Mouse (Mus musculus): ENCODE data around the gene Ergic3.

Gene Ergic3

DNA sequence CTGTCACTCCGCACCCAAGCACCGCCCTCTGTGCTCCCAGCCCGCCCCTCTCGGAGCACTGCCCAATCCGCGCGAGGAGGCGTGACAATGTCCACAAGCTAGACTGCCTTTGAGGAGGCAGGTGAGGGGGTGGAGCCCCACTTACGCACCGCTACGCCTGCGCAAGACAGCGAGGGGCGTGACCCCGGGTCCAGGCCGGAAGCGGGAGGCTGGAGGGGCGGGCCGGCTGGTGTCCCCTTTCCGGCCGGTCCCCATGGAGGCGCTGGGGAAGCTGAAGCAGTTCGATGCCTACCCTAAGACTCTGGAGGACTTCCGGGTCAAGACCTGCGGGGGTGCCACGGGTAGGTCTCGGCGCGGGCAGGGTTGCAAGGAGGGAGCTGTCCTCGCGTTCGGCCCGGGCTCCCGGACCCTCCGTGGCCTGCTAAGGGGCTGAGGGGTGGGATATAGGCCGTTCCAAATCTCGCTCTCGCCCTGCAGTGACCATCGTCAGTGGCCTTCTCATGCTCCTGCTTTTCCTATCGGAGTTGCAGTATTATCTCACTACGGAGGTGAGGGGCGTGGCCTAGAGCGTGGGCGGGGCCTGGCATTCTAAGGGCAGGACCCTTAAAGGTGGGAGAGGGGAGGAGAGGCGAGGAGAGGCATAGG is at the start of gene Ergic3, which contains the start of gene 6430550D23Rik:
TSS of gene Ergic3 (plus strand) at position 158 of the 645 bp plus-strand sequence.
TSS of gene 6430550D23Rik (minus strand) at position 90 of the 645 bp plus-strand sequence.
- peak; percentile 99 for DNase-seq (ENCODE audit: low read depth, low spot score)

DNA sequence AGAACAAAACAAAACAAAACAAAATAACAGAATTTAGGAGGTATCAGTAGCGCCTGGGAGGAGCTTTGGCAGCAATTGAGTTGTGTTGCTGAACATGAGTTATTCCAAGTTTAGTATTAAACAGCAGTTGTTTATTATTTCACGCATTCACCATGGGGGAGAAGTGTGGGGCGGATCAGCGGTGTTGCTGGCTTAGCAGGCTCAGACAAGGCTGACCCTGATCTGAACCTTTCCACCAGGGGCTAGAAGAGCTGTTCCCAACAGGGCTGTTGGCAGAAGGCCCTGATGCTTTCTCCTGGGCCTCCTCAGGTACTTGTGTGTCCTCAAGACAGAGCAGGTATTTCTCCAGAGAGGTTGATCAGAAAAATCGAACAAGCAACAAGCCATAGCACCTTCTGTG is 47.9 kb upstream of the Ergic3 start:
- DNase-seq (ENCODE audit: low read depth, low spot score) = no peak

DNA sequence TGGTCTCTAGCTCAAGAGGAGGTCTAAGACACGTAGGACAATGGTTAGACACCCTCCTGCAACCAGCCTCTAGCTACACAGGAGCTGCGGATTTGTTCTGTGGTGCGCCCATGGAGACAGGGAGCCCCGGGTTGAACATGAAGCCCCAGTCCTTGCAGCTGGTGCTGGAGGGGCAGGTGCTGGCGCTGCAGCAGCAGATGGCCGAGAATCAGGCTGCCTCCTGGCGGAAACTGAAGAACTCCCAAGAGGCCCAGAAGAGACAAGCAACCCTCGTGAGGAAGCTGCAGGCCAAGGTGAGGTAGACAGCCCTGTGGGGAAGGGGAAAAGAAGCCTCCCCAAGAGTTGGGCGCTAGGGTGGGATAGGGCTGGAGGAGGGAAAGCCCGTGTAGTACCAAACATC is 46.0 kb upstream of the Ergic3 start:
- DNase-seq (ENCODE audit: low read depth, low spot score) = no peak

- peak; percentile 71 for DNase-seq (ENCODE audit: low read depth, low spot score)
These were observed 44.9 kb upstream of the Ergic3 start for GRCm38 (mm10) chr2:155962991-155963390.

GRCm38 (mm10) chr2:155973348-155973747 is 34.5 kb upstream of the Ergic3 start:
- no peak for DNase-seq (ENCODE audit: low read depth, low spot score)

DNA sequence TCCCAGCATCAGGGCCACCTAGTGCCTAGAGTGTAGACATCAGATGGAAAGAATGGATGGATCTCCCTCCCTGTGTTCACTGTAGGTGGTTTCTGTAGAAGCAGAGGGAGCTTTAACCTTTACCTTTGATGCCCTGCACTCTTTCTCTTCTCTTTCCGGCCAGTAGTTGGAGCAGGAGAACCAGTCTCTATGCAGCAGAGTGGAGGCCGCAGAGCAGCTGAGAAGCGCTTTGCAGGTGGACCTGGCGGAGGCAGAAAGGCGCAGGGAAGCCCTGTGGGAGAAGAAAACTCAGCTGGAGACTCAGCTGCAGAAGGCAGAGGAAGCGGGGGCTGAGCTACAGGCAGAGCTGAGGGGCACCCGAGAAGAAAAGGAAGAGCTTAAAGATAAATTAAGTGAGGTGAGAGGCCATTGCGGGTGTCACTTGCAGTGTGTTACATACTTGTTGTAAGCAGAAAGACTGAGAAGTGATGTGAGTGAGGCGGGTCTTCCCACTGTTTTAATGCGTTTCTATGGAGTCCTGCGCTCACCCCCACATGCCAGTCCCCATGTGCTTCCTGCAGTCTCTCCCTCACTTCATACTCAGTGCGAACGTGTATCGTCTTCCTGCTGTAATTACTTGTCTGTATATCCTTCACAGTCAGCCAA is 33.6 kb upstream of the Ergic3 start:
- DNase-seq (ENCODE audit: low read depth, low spot score) = peak; percentile 59

GRCm38 (mm10) chr2:155979328-155979991 is 28.4 kb upstream of the Ergic3 start:
- no peak for DNase-seq (ENCODE audit: low read depth, low spot score)

GRCm38 (mm10) chr2:155985776-155986175 is 22.1 kb upstream of the Ergic3 start:
- DNase-seq (ENCODE audit: low read depth, low spot score) = no peak

DNA sequence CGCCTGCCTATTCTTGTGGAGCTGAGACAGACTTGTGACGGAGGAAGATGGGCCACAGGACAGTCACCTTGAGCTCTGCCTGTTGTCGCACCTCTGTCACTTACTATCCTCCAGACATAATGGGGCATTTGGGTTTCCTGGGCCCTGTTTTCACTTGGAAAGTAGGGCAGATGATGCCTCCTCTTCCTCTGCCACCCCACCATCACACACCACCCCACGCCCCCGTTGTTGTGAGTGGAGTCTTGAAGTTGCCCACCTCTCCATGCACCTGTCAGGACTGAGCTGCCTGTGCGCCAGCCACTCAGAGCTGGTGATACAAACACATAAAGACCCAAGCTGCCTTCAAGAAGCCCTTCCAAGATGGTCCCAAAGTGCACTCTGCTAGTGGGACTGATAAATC is 20.7 kb upstream of the Ergic3 start:
- DNase-seq (ENCODE audit: low read depth, low spot score) = no peak

- peak; percentile 58 for DNase-seq (ENCODE audit: low read depth, low spot score)
These were observed 18.8 kb upstream of the Ergic3 start for GRCm38 (mm10) chr2:155989085-155989484.

GRCm38 (mm10) chr2:155991151-155991550 is 16.7 kb upstream of the Ergic3 start:
- DNase-seq (ENCODE audit: low read depth, low spot score) = peak; percentile 29

DNA sequence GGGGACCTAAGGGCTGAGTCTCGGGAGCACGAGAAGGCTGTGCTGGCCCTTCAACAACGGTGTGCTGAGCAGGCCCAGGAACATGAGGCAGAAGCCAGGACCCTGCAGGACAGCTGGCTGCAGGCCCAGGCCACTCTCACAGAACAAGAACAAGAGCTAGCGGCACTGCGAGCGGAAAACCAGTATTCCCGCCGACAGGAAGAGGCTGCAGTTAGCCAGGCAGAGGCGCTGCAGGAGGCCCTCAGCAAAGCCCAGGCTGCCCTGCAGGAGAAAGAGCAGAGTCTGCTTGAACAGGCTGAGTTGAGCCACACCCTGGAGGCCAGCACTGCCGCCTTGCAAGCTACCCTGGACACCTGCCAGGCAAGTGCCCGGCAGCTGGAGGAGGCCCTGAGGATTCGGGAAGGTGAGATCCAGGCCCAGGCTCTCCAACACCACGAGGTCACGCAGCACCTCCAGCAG is 16.0 kb upstream of the Ergic3 start:
- DNase-seq (ENCODE audit: low read depth, low spot score) = peak; percentile 97

DNA sequence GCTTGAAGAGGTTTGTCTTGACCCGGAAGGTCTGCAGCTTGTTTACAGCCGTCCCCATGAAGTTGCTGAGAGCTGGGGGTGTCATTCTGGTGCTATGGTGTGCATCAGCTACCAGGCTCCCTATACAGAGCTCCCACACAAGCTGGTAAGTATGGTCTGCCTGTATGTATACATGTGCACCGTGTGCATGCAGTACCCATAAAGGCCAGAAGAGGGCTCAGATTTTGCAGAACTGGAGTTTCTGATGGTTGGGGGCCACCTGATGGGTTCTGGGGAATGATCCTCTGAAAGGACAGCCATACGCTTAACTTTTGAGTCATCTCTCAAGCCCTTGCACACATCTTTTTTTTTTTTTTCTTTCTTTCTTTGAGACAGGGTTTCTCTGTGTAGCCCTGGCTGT is 2.5 kb upstream of the Ergic3 start:
- no peak for DNase-seq (ENCODE audit: low read depth, low spot score)

GRCm38 (mm10) chr2:156018106-156018505 is 10.3 kb downstream of the Ergic3 start:
- no peak for DNase-seq (ENCODE audit: low read depth, low spot score)

- DNase-seq (ENCODE audit: low read depth, low spot score) = no peak
These were observed 13.4 kb downstream of the Ergic3 start for GRCm38 (mm10) chr2:156021219-156021618.

GRCm38 (mm10) chr2:156021765-156022164 is 13.9 kb downstream of the Ergic3 start:
- DNase-seq (ENCODE audit: low read depth, low spot score) = no peak

GRCm38 (mm10) chr2:156025482-156025881 is 17.6 kb downstream of the Ergic3 start:
- no peak for DNase-seq (ENCODE audit: low read depth, low spot score)

DNA sequence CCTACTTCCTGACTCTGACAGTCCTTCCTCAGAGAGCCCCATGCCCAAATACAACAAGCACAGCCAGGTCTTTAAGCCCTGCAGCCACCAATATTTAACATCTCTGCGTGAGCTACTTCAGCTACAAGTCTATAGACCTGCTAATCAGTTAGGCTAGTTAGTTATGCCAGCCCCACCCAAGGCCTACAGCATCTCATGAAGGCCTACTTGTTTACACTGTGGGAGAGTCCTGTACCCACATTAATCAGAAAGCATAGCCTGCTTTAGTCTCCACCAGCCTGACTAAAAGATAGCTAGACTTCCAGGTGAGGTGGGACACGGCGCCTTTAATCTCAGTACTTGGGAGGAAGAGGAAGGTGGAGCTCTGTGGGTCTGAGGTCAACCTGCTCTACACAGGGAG is 31.5 kb downstream of the Ergic3 start:
- DNase-seq (ENCODE audit: low read depth, low spot score) = no peak

- no peak for DNase-seq (ENCODE audit: low read depth, low spot score)
These were observed 35.1 kb downstream of the Ergic3 start for GRCm38 (mm10) chr2:156042903-156043302.

DNA sequence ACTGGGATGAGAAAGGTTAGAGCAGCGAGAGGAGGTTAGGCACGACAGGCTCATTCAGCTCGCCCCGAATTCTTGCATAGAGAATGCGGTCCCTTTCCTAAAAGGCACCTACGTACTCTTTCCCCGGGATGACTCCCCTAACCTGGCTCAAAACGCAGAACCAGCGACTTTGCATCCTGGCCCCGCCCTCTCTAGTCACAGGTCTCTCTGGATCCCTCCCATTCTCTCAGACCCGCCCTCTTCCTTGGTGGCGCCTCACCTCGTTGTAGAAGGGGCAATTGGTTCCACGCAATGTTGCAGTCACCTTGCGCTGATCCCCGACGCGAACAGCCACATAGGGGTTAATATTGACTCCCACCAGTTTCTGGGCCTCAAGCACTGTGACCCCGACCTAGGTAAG is 40.1 kb downstream of the Ergic3 start:
- no peak for DNase-seq (ENCODE audit: low read depth, low spot score)

DNA sequence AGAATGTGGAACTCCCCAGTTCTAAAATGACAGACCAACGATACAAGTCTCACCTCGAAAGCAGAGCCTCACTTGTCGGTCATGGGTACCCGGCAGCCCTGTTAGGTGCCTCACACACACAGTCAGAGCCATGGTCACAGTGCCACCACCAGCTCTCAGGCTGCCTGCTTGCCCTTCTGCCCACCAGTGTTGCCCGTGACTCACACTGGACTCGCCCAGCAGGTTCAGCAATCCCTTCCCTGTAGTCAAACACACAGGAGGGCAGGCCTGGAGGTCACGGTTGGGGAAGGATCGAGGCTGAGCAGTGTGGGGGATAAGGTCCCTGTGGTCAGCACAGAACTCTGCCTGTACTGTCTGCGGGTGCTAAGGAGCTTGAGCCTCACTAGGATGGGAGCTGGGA is 45.0 kb downstream of the Ergic3 start, which contains the start of gene Fer1l4:
TSS of gene Fer1l4 (minus strand) at position 132 of the 400 bp plus-strand sequence.
- no peak for DNase-seq (ENCODE audit: low read depth, low spot score)
